Mouse (Mus musculus): ENCODE measurements around the gene Col23a1. TPM values are rescaled to one million over a fixed set of nuclear protein-coding genes. Genes with fewer than 3 reads are reported as not detected.

Col23a1 gene
- polyA plus RNA-seq, 1 experiment from 2014 or later, result 8.0 TPM

DNA sequence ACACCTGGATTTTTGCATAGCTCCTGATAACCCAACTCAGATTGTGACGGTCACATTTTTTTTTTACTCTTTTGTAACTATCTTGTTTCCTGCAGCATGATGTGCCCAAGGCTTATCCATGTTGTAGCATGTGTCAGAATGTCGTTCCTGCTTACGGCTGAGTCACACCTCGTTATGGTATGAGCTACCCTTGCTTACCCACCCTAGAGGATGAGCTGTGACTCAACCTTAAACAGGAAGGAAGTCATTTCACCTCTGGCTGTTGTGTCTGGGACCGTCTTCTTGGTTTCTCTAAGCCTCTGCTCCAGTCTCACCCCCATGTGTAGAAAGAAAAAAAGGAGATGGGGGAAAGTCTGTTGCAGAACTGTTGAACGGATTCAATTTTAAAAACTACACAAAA is 223.3 kb downstream of the Col23a1 start:
- H3K4me3 ChIP-seq, result no peak overlapping the region
- 87% methylated on average over 6 of the region's 6 CpGs for WGBS
- no peak for ATAC-seq (ENCODE audit: low read depth)
- H3K4me1 ChIP-seq (replicated peaks), result no peaks in the 10 kb centered on the region
- H3K9ac ChIP-seq, result no peak overlapping the region
- H3K36me3 ChIP-seq, result no peaks in the 10 kb centered on the region
- H3K4me2 ChIP-seq, result no peak overlapping the region
- 0 out of 2 replicates have a peak, but pooled peaks cover 2% of the 10 kb centered on the region for H3K9me3 ChIP-seq
- H3K27ac ChIP-seq (replicated peaks), result no peak overlapping the region
- no peaks in the 10 kb centered on the region for H3K27me3 ChIP-seq

GRCm38 (mm10) chr11:51515346-51515745 is 225.6 kb downstream of the Col23a1 start:
- Histone ChIP-seq H3K27me3 (no peaks in the 10 kb centered on the region), H3K9ac (no peak overlapping the region), H3K36me3 (no peaks in the 10 kb centered on the region), H3K9me3 (0 out of 2 replicates have a peak, but pooled peaks cover 3% of the 10 kb centered on the region), H3K4me2 (no peak overlapping the region), H3K27ac (replicated peaks) (no peak overlapping the region), H3K4me1 (replicated peaks) (no peaks in the 10 kb centered on the region), H3K4me3 (no peak overlapping the region)
- WGBS, result 79% methylated on average over 11 of the region's 11 CpGs
- ATAC-seq (ENCODE audit: low read depth), result no peak

- no peaks in the 10 kb centered on the region for H3K27me3 ChIP-seq
- no peak overlapping the region for H3K27ac ChIP-seq (replicated peaks)
- no peak overlapping the region for H3K4me3 ChIP-seq
- 97% methylated on average over 3 of the region's 3 CpGs for WGBS
- no peaks in the 10 kb centered on the region for H3K36me3 ChIP-seq
- no peak overlapping the region for H3K4me2 ChIP-seq
- H3K9me3 ChIP-seq, result 0 out of 2 replicates have a peak, but pooled peaks cover 3% of the 10 kb centered on the region
- no peak for ATAC-seq (ENCODE audit: low read depth)
- H3K4me1 ChIP-seq (replicated peaks), result no peaks in the 10 kb centered on the region
- no peak overlapping the region for H3K9ac ChIP-seq
These were observed 228.4 kb downstream of the Col23a1 start for GRCm38 (mm10) chr11:51518100-51518499.

- no peak overlapping the region for H3K4me3 ChIP-seq
- no peak overlapping the region for H3K9ac ChIP-seq
- 75% methylated on average over 6 of the region's 6 CpGs for WGBS
- no peaks in the 10 kb centered on the region for H3K27me3 ChIP-seq
- H3K27ac ChIP-seq (replicated peaks), result no peak overlapping the region
- H3K9me3 ChIP-seq, result 0 out of 2 replicates have a peak, but pooled peaks cover 3% of the 10 kb centered on the region
- no peak overlapping the region for H3K4me2 ChIP-seq
- H3K36me3 ChIP-seq, result no peaks in the 10 kb centered on the region
- H3K4me1 ChIP-seq (replicated peaks), result no peaks in the 10 kb centered on the region
- ATAC-seq (ENCODE audit: low read depth), result no peak
These were observed 228.9 kb downstream of the Col23a1 start for GRCm38 (mm10) chr11:51518585-51518984.

GRCm38 (mm10) chr11:51521440-51521839 is 231.7 kb downstream of the Col23a1 start:
- Histone ChIP-seq H3K27me3 (no peaks in the 10 kb centered on the region), H3K9ac (no peak overlapping the region), H3K4me2 (no peak overlapping the region), H3K4me1 (replicated peaks) (no peaks in the 10 kb centered on the region; the same call in 1 of the 2 replicates), H3K27ac (replicated peaks) (no peak overlapping the region), H3K4me3 (no peak overlapping the region), H3K36me3 (no peaks in the 10 kb centered on the region), H3K9me3 (0 out of 2 replicates have a peak, but pooled peaks cover 3% of the 10 kb centered on the region)
- ATAC-seq (ENCODE audit: low read depth), result no peak
- 77% methylated on average over 3 of the region's 3 CpGs for WGBS

- H3K36me3 ChIP-seq, result no peaks in the 10 kb centered on the region
- H3K9me3 ChIP-seq, result no peaks in the 10 kb centered on the region
- no peak for ATAC-seq (ENCODE audit: low read depth)
- H3K27ac ChIP-seq (replicated peaks), result no peak overlapping the region
- H3K9ac ChIP-seq, result no peak overlapping the region
- H3K4me1 ChIP-seq (replicated peaks), result peaks cover 10% of the 10 kb centered on the region
- no peak overlapping the region for H3K4me3 ChIP-seq
- H3K27me3 ChIP-seq, result no peaks in the 10 kb centered on the region
- H3K4me2 ChIP-seq, result no peak overlapping the region
These were observed 233.5 kb downstream of the Col23a1 start for GRCm38 (mm10) chr11:51523215-51523614.

DNA sequence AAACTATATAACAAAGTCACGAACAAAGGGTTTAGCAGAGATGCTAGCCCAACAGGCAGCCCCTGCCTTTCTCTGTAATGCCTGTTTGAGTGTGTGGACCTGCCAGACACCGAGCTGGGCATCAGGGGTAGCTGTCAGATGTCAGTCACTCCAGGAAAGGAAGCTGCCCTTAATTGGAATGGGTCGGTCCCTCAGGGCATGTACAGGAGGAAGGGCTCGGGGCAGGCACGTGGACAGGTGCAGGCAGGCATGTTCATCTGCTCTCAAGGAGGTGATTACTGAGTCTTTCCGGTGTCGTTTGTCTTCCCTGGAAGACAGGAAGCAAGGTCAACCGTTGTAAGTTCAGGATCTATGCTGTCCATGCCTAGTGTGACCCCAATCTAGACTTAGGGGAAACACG is 233.9 kb downstream of the Col23a1 start:
- Histone ChIP-seq H3K36me3 (no peaks in the 10 kb centered on the region), H3K27me3 (no peaks in the 10 kb centered on the region), H3K27ac (replicated peaks) (no peak overlapping the region), H3K4me2 (no peak overlapping the region), H3K9me3 (no peaks in the 10 kb centered on the region), H3K4me3 (no peak overlapping the region), H3K9ac (no peak overlapping the region), H3K4me1 (replicated peaks) (peaks cover 10% of the 10 kb centered on the region)
- no peak for ATAC-seq (ENCODE audit: low read depth)
- 72% methylated on average over 9 of the region's 9 CpGs for WGBS

GRCm38 (mm10) chr11:51526631-51527161 is 237.0 kb downstream of the Col23a1 start:
- 46% methylated on average over 14 of the region's 14 CpGs for WGBS
- no peak overlapping the region for H3K27ac ChIP-seq (replicated peaks)
- H3K27me3 ChIP-seq, result no peaks in the 10 kb centered on the region
- H3K4me3 ChIP-seq, result no peak overlapping the region
- no peak overlapping the region for H3K4me2 ChIP-seq
- H3K9me3 ChIP-seq, result no peaks in the 10 kb centered on the region
- H3K4me1 ChIP-seq (replicated peaks), result peaks cover 10% of the 10 kb centered on the region
- no peaks in the 10 kb centered on the region for H3K36me3 ChIP-seq
- no peak for ATAC-seq (ENCODE audit: low read depth)
- H3K9ac ChIP-seq, result no peak overlapping the region

DNA sequence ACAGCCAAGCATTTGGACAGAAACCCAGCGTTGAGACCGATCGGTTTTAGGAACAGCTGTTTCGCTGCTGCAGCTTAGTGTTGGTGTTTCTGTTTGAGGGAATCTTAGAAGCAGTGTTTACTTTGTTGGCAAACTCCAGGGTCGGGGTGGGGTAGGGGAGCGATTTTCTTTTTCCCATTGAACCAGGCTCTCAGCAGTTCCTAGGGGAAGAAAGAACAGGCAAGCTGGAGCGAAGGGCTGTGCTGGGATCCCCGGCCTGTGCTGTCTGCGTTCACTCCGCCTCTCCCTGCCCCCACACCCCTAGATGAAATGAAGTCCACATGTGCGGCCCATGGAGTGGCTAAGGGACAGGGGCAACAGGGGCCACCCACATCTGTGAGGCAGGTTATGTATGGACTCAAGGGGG is 243.4 kb downstream of the Col23a1 start:
- Histone ChIP-seq H3K4me1 (replicated peaks) (no peaks in the 10 kb centered on the region), H3K4me2 (no peak overlapping the region), H3K27ac (replicated peaks) (no peak overlapping the region), H3K36me3 (no peaks in the 10 kb centered on the region), H3K27me3 (no peaks in the 10 kb centered on the region), H3K4me3 (no peak overlapping the region), H3K9ac (no peak overlapping the region), H3K9me3 (no peaks in the 10 kb centered on the region)
- ATAC-seq (ENCODE audit: low read depth), result no peak
- WGBS, result 62% methylated on average over 11 of the region's 11 CpGs

- H3K4me2 ChIP-seq, result no peak overlapping the region
- no peak overlapping the region for H3K4me3 ChIP-seq
- no peak overlapping the region for H3K27ac ChIP-seq (replicated peaks)
- no peaks in the 10 kb centered on the region for H3K27me3 ChIP-seq
- no peak overlapping the region for H3K9ac ChIP-seq
- ATAC-seq (ENCODE audit: low read depth), result no peak
- no peaks in the 10 kb centered on the region for H3K36me3 ChIP-seq
- no peaks in the 10 kb centered on the region for H3K9me3 ChIP-seq
- H3K4me1 ChIP-seq (replicated peaks), result no peaks in the 10 kb centered on the region
- 36% methylated on average over 2 of the region's 2 CpGs for WGBS
These were observed 244.6 kb downstream of the Col23a1 start for GRCm38 (mm10) chr11:51534314-51534713.

GRCm38 (mm10) chr11:51538388-51538787 is 248.7 kb downstream of the Col23a1 start:
- no peak overlapping the region for H3K4me3 ChIP-seq
- no peak overlapping the region for H3K27ac ChIP-seq (replicated peaks)
- no peak overlapping the region for H3K4me2 ChIP-seq
- ATAC-seq (ENCODE audit: low read depth), result no peak
- no peaks in the 10 kb centered on the region for H3K9me3 ChIP-seq
- H3K27me3 ChIP-seq, result no peaks in the 10 kb centered on the region
- no peaks in the 10 kb centered on the region for H3K36me3 ChIP-seq
- no peak overlapping the region; the same call in 1 of the 2 replicates for H3K9ac ChIP-seq
- 27% methylated on average over 7 of the region's 7 CpGs for WGBS
- H3K4me1 ChIP-seq (replicated peaks), result peaks cover 1% of the 10 kb centered on the region; the same call in 1 of the 2 replicates

GRCm38 (mm10) chr11:51538919-51539758 is 249.4 kb downstream of the Col23a1 start:
- H3K36me3 ChIP-seq, result no peaks in the 10 kb centered on the region
- H3K4me1 ChIP-seq (replicated peaks), result peaks cover 5% of the 10 kb centered on the region; the same call in 1 of the 2 replicates
- no peak overlapping the region for H3K4me2 ChIP-seq
- no peaks in the 10 kb centered on the region for H3K9me3 ChIP-seq
- 63% methylated on average over 13 of the region's 13 CpGs for WGBS
- H3K27me3 ChIP-seq, result no peaks in the 10 kb centered on the region
- peak; percentile 21; the same call in 1 of the 2 replicates for ATAC-seq (ENCODE audit: low read depth)
- H3K4me3 ChIP-seq, result no peak overlapping the region
- no peak overlapping the region for H3K27ac ChIP-seq (replicated peaks)
- no peak overlapping the region for H3K9ac ChIP-seq
